Mouse (Mus musculus) thymus, adult 2 months (tissue): ENCODE measurements around the gene Alkbh2. TPM values are rescaled to one million over a fixed set of nuclear protein-coding genes. Genes with fewer than 3 reads are reported as not detected.

Experiments
- DNase-seq: peaks from one replicate; pipeline ENCODE4 v3.0.0; 2021
- H3K27ac ChIP-seq: fragments of 200-500 bp; 2 replicates; pipeline ENCODE4 v1.5.1; 2012; ENCODE audit warnings: low read length, control low read depth; ENCODE audit not compliant: control insufficient read depth, insufficient read depth
- H3K27me3 ChIP-seq: fragments of 200-500 bp; 2 replicates; pipeline ENCODE4 v1.6.1; 2012; ENCODE audit warnings: mild to moderate bottlenecking, low read length, moderate library complexity, mixed read lengths; ENCODE audit not compliant: control insufficient read depth, insufficient read depth
- H3K36me3 ChIP-seq: fragments of 200-500 bp; 2 replicates; pipeline ENCODE4 v1.6.1; 2012; ENCODE audit warnings: mild to moderate bottlenecking, low read length, moderate library complexity; ENCODE audit not compliant: control insufficient read depth, insufficient read depth
- H3K4me1 ChIP-seq: fragments of 200-500 bp; replicated peaks from 2 replicates; pipeline ENCODE4 v1.6.1; 2012; ENCODE audit warnings: low read length; ENCODE audit not compliant: control insufficient read depth, insufficient read depth
- H3K4me3 ChIP-seq: fragments of 200-500 bp; 2 replicates; pipeline ENCODE4 v1.5.1; 2012; ENCODE audit warnings: mild to moderate bottlenecking, low read length, control low read depth, moderate library complexity; ENCODE audit not compliant: control insufficient read depth, insufficient read depth
- CTCF ChIP-seq: fragments of 200-500 bp; IDR thresholded peaks from 2 replicates; pipeline ENCODE4 v1.5.1; 2012; ENCODE audit warnings: mild to moderate bottlenecking, control low read depth, low read length, moderate library complexity, borderline replicate concordance; ENCODE audit not compliant: control insufficient read depth, poor library complexity, insufficient read depth; ENCODE audit errors: extremely low read depth
- POLR2A ChIP-seq: fragments of 200-500 bp; IDR thresholded peaks from 2 replicates; pipeline ENCODE4 v1.6.1; 2012; ENCODE audit warnings: mild to moderate bottlenecking, low read length, control low read depth, moderate library complexity; ENCODE audit not compliant: control insufficient read depth, poor library complexity, insufficient read depth; ENCODE audit errors: extremely low read depth
- WGBS: fragments of 180-500 bp; shearing (Covaris S2); methylation state at CpG from one replicate; pipeline ENCODE4 v1.1.7; 2018; 5-methylcytosine and 5-hydroxymethylcytosine counted together
- polyA plus RNA-seq: library from polyadenylated mRNA; depleted of rRNA; stranded (reverse); fragments of >200 nt; gene quantifications from 2 replicates; pipeline ENCODE4 v1.2.3, GENCODE M21; 2012

The Alkbh2 gene
- polyA plus RNA-seq, 1 experiment = 14.5 TPM

- DNase-seq = no peak
- H3K4me3 ChIP-seq = no peak within 1 kb of the TSS
- no peaks in the 10 kb centered on the region for H3K27me3 ChIP-seq
- TF ChIP-seq POLR2A = no peak
- TF ChIP-seq CTCF = no peak
- no peak within 1 kb of the TSS for H3K27ac ChIP-seq
- H3K4me1 ChIP-seq = no peaks in the 10 kb centered on the region
- H3K36me3 ChIP-seq = no peaks in the 10 kb centered on the region
- 55% methylated on average over 19 of the region's 19 CpGs for WGBS
Measured at GRCm38 (mm10) chr5:114146028-114146888, 18.2 kb upstream of the Alkbh2 start, which contains the start of gene Acacb. Gene Acacb (plus strand): TSS chr5:114146535.

GRCm38 (mm10) chr5:114139175-114139574 is 11.2 kb upstream of the Alkbh2 start:
- no peak for DNase-seq
- no peaks in the 10 kb centered on the region for H3K36me3 ChIP-seq
- 89% methylated on average over 9 of the region's 9 CpGs for WGBS
- no peaks in the 10 kb centered on the region for H3K27me3 ChIP-seq
- TF ChIP-seq CTCF = no peak
- no peak for TF ChIP-seq POLR2A
- peaks cover 7% of the 10 kb centered on the region; the same call in 1 of the 2 replicates for H3K4me1 ChIP-seq
- H3K4me3 ChIP-seq = no peak overlapping the region
- H3K27ac ChIP-seq = no peak overlapping the region

DNA sequence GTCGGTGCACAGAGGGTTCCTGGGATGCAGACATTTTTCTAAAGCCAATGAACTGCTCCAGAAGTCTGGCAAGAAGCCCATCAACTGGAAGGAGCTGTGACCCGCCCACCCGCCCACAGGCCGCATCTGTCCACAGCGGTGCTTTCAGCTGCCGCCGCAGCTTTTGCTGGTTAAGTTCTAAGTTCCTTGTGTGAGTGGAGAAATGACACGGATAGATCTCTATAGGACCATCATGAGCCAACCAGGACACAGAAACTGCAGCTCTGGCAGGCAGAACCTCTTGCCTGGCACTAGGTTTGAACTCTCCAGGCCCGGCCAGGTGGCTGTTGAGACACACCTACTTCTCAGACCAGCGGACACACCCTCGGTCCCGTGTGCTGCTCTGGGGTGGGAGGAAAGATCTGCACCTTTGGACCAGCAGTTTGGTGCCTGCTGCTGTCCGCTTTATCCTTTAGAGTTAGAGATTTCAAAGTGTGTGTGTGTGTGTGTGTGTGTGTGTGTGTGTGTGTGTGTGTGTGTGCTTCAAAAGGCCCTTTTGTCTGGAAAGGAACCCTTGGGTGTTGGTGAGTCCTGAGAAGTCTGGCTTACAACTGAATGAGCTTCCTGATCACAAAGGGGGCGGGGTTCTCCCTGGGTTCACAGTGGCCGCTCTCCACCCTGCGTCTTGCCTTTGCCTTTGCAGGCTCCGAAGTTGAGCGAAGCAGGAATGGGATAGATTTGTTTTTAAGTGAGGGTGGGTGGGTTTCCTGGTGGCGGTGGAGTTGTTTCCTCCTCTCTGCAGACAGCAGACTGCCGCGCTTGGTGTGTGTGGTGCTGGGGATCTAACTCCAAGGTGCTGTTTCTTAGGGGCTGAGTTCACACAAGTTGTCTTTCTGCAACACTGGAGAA is 10.5 kb upstream of the Alkbh2 start:
- TF ChIP-seq CTCF = no peak
- TF ChIP-seq POLR2A = no peak
- H3K4me3 ChIP-seq = no peak overlapping the region
- no peaks in the 10 kb centered on the region for H3K27me3 ChIP-seq
- DNase-seq = no peak
- H3K36me3 ChIP-seq = no peaks in the 10 kb centered on the region
- WGBS = 91% methylated on average over 21 of the region's 21 CpGs
- H3K4me1 ChIP-seq = peaks cover 7% of the 10 kb centered on the region; the same call in 1 of the 2 replicates
- H3K27ac ChIP-seq = no peak overlapping the region

DNA sequence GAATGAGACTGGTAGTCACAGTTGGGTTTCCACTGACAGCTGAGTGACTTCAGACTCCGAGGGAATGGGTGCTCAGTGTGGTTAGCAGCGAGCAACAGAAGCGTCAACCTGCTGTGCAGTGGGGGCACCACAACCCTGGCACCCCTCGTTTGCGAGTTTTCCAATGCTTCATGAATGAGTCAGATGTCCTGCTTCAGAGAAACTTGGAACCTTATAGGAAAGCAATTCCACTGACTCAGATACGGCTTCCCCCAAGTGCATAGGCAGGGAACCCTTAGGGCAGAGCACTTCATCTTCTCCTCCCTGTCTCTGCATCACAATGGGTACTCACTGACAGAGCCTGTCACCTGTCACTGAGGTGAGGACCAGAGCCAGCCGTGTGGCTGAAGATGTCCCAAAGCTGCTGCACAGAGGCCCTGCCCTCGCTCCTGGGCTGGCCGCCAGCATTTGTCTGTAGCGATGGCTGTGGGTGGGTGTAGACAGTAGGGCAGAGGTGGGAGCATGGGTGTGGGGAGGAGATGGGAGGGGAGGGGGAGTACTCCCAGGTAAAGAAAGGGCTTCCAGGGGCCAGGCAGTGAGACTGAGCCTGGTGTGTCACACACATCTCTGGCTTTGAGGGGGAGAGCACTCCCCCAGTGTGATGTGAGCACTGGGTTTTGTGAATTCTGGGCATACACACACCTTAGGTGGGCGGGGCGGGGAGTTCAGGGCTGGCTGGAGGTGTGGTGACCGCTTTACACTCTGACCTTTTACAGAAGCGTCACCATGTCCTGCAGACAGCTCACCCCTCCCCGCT is 9.7 kb upstream of the Alkbh2 start:
- H3K27ac ChIP-seq = no peak overlapping the region
- no peak for TF ChIP-seq POLR2A
- no peak for TF ChIP-seq CTCF

DNA sequence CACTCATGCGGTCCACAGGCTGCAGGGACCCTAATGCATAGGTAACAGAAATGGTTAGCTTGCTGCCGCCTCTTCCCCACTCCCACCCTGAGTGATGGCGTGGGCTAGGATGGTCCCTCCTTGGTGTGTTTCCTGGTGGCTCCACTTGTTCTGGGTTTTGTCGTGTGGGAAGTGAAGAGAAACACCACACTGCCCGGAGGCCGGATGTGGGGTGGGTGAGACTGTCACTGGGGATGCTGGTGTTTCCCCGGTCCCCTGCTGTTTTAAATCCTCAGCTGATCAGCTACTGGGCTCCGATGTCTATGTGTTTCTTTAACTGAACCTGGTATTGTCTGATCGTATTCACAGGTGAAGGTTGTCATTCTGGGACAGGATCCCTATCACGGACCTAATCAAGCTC is 7.5 kb upstream of the Alkbh2 start:
- H3K36me3 ChIP-seq = no peaks in the 10 kb centered on the region
- 87% methylated on average over 10 of the region's 10 CpGs for WGBS
- TF ChIP-seq CTCF (no peak), POLR2A (no peak)
- peaks cover 16% of the 10 kb centered on the region for H3K4me1 ChIP-seq
- no peak for DNase-seq
- H3K27ac ChIP-seq = peak overlapping the region; percentile 24; the same call in 1 of the 2 replicates
- no peak overlapping the region for H3K4me3 ChIP-seq
- H3K27me3 ChIP-seq = no peaks in the 10 kb centered on the region

More for the DNA sequence above, 9.7 kb upstream of the Alkbh2 start:
- H3K27me3 ChIP-seq = no peaks in the 10 kb centered on the region
- peaks cover 7% of the 10 kb centered on the region; the same call in 1 of the 2 replicates for H3K4me1 ChIP-seq
- no peaks in the 10 kb centered on the region for H3K36me3 ChIP-seq
- H3K4me3 ChIP-seq = no peak overlapping the region
- DNase-seq = no peak
- WGBS = 95% methylated on average over 15 of the region's 15 CpGs
